Mouse (Mus musculus) heart, adult 2 months (tissue): Measurements from ENCODE around the gene Cel. TPM values are rescaled to one million over a fixed set of nuclear protein-coding genes. Genes with fewer than 3 reads are reported as not detected.
A peak's percentile ranks its signal among the peaks of the same experiment; 100 is the strongest.

Experiments used
- DNase-seq, 2 experiments: peaks; one replicate each; pipeline ENCODE4 v3.0.0; 2021
- H3K27ac ChIP-seq: fragments of 200-600 bp; 2 replicates; pipeline ENCODE4 v1.8.1; 2022
- H3K27me3 ChIP-seq: fragments of 200-500 bp; 2 replicates; pipeline ENCODE4 v1.6.1; 2012; ENCODE audit warnings: mild to moderate bottlenecking, low read length, inconsistent platforms, mixed read lengths; ENCODE audit not compliant: control insufficient read depth, insufficient read depth
- H3K36me3 ChIP-seq: fragments of 200-500 bp; 2 replicates; pipeline ENCODE4 v1.6.1; 2012; ENCODE audit warnings: low read length, inconsistent platforms; ENCODE audit not compliant: control insufficient read depth, insufficient read depth
- H3K4me1 ChIP-seq: fragments of 200-500 bp; 2 replicates; pipeline ENCODE4 v1.6.1; 2011; ENCODE audit warnings: low read length; ENCODE audit not compliant: control insufficient read depth, insufficient read depth
- H3K4me3 ChIP-seq: fragments of 200-600 bp; 2 replicates; pipeline ENCODE4 v1.8.1; 2022
- H3K79me2 ChIP-seq: fragments of 200-500 bp; replicated peaks from 2 replicates; pipeline ENCODE4 v1.6.1; 2012; ENCODE audit warnings: mild to moderate bottlenecking, inconsistent platforms, low read length, moderate library complexity, mixed read lengths; ENCODE audit not compliant: control insufficient read depth, insufficient read depth
- H3K9ac ChIP-seq: fragments of 200-500 bp; 2 replicates; pipeline ENCODE4 v1.6.1; 2012; ENCODE audit warnings: low read depth, mild to moderate bottlenecking, control low read depth, inconsistent platforms, low read length, mixed read lengths
- CTCF ChIP-seq: fragments of 200-600 bp; IDR thresholded peaks from 2 replicates; pipeline ENCODE4 v1.8.1; 2022; ENCODE audit warnings: antibody characterized with exemption, mild to moderate bottlenecking, moderate library complexity
- EP300 ChIP-seq: fragments of 200-500 bp; IDR thresholded peaks from 2 replicates; pipeline ENCODE4 v1.6.1; 2011; ENCODE audit warnings: low read depth, low read length, control low read depth; ENCODE audit not compliant: insufficient read depth
- POLR2A ChIP-seq: fragments of 200-500 bp; IDR thresholded peaks from 2 replicates; pipeline ENCODE4 v1.6.1; 2011; ENCODE audit warnings: mild to moderate bottlenecking, low read depth, low read length, control low read depth; ENCODE audit not compliant: insufficient read depth
- WGBS: fragments of 180-500 bp; shearing (Covaris S2); methylation state at CpG from one replicate; pipeline ENCODE4 v1.1.7; 2018; 5-methylcytosine and 5-hydroxymethylcytosine counted together
- intact Hi-C: fragments of 180-260 bp; cut with DNase I; formaldehyde crosslinking; loops from one replicate; pipeline ENCODE4 v1.15.1; 2025
- polyA plus RNA-seq: library from polyadenylated mRNA; depleted of rRNA; stranded (reverse); fragments of >200 nt; gene quantifications from 2 replicates; pipeline ENCODE4 v1.2.3, GENCODE M21; 2012
- total RNA-seq, 2 experiments: library from RNA; stranded (reverse); gene quantifications; 2 replicates each; pipeline ENCODE4 v1.2.3; 2021

Gene Cel
- total and polyA plus RNA-seq, 3 experiments = not detected

- H3K4me3 ChIP-seq = peak overlapping the region; percentile 88
- peaks cover 38% of the 10 kb centered on the region for H3K4me1 ChIP-seq
- no peaks in the 10 kb centered on the region for H3K79me2 ChIP-seq
- WGBS = 45% methylated on average over 7 of the region's 7 CpGs
- H3K27me3 ChIP-seq = no peaks in the 10 kb centered on the region
- H3K9ac ChIP-seq = peak overlapping the region; percentile 86
- H3K27ac ChIP-seq = peak overlapping the region; percentile 90
- H3K36me3 ChIP-seq = no peaks in the 10 kb centered on the region
- DNase-seq = no peak
- intact Hi-C loops = no loop called here
- no peak for TF ChIP-seq POLR2A
- TF ChIP-seq CTCF = no peak
- no peak for TF ChIP-seq EP300
Observed at GRCm38 (mm10) chr2:28533901-28534435, 29.2 kb downstream of the Cel start.

- Histone ChIP-seq H3K9ac (peak overlapping the region; percentile 86), H3K36me3 (no peaks in the 10 kb centered on the region), H3K79me2 (no peaks in the 10 kb centered on the region), H3K4me3 (peak overlapping the region; percentile 88), H3K27me3 (no peaks in the 10 kb centered on the region), H3K27ac (peak overlapping the region; percentile 90), H3K4me1 (peaks cover 36% of the 10 kb centered on the region)
- intact Hi-C loops = no loop called here
- DNase-seq = peak; percentile 93 to 94
- WGBS = 2% methylated on average over 49 of the region's 49 CpGs
- peak; percentile 60 for TF ChIP-seq CTCF
- peak; percentile 47; the same call in 1 of the 2 replicates for TF ChIP-seq POLR2A
- TF ChIP-seq EP300 = no peak
Observed at GRCm38 (mm10) chr2:28532938-28533771, 30.0 kb downstream of the Cel start.

- no peak overlapping the region for H3K9ac ChIP-seq
Observed at GRCm38 (mm10) chr2:28530311-28530710, 32.9 kb downstream of the Cel start.

GRCm38 (mm10) chr2:28529856-28530255, 33.3 kb downstream of the Cel start:
- WGBS = 50% methylated on average over 4 of the region's 4 CpGs
- TF ChIP-seq CTCF (no peak), POLR2A (no peak)
- H3K4me1 ChIP-seq = peaks cover 39% of the 10 kb centered on the region

More at GRCm38 (mm10) chr2:28530311-28530710, 32.9 kb downstream of the Cel start:
- intact Hi-C loops = no loop called here
- Histone ChIP-seq H3K36me3 (no peaks in the 10 kb centered on the region), H3K4me1 (peaks cover 41% of the 10 kb centered on the region), H3K4me3 (no peak overlapping the region), H3K27me3 (no peaks in the 10 kb centered on the region), H3K79me2 (no peaks in the 10 kb centered on the region), H3K27ac (peak overlapping the region; percentile 27)
- WGBS = 37% methylated on average over 7 of the region's 7 CpGs
- TF ChIP-seq POLR2A (no peak), CTCF (no peak), EP300 (no peak)
- peak in 1 of 2 experiments; percentile 33 for DNase-seq

GRCm38 (mm10) chr2:28528354-28528730, 34.9 kb downstream of the Cel start:
- TF ChIP-seq CTCF (no peak), POLR2A (no peak), EP300 (no peak)
- Histone ChIP-seq H3K79me2 (no peaks in the 10 kb centered on the region), H3K4me1 (peaks cover 36% of the 10 kb centered on the region), H3K27ac (no peak overlapping the region), H3K27me3 (no peaks in the 10 kb centered on the region), H3K36me3 (no peaks in the 10 kb centered on the region), H3K4me3 (no peak overlapping the region), H3K9ac (no peak overlapping the region)
- 94% methylated on average over 7 of the region's 7 CpGs for WGBS
- intact Hi-C loops = no loop called here
- DNase-seq = no peak

More at GRCm38 (mm10) chr2:28529856-28530255, 33.3 kb downstream of the Cel start:
- H3K27ac ChIP-seq = peak overlapping the region; percentile 24; the same call in 1 of the 2 replicates
- no peak overlapping the region for H3K4me3 ChIP-seq
- intact Hi-C loops = no loop called here
- no peaks in the 10 kb centered on the region for H3K79me2 ChIP-seq
- no peaks in the 10 kb centered on the region for H3K36me3 ChIP-seq
- H3K9ac ChIP-seq = no peak overlapping the region
- no peak for DNase-seq
- H3K27me3 ChIP-seq = no peaks in the 10 kb centered on the region
